Mouse (Mus musculus): Measurements from ENCODE around the gene Ppp1r12b. TPM values are rescaled to one million over a fixed set of nuclear protein-coding genes. Genes with fewer than 3 reads are reported as not detected.

Ppp1r12b gene
- polyA plus RNA-seq, 1 experiment: 6.1 TPM

- 84% methylated on average over 2 of the region's 2 CpGs for WGBS
These were observed 181.5 kb downstream of the Ppp1r12b start for GRCm38 (mm10) chr1:134774247-134774646.

GRCm38 (mm10) chr1:134773256-134773655, 182.5 kb downstream of the Ppp1r12b start:
- Histone ChIP-seq H3K27me3 (ENCODE audit: control insufficient read depth, insufficient read depth, low read length) (no peaks in the 10 kb centered on the region), H3K27ac (ENCODE audit: insufficient read depth, low read length) (peak overlapping the region; percentile 6; the same call in 1 of the 2 replicates), H3K36me3 (ENCODE audit: control insufficient read depth, insufficient read depth, low read length) (peaks cover 6% of the 10 kb centered on the region), H3K4me3 (ENCODE audit: extremely low read depth, insufficient read depth, insufficient read length) (no peak overlapping the region), H3K4me1 (ENCODE audit: control insufficient read depth, insufficient read depth, insufficient read length) (peaks cover 2% of the 10 kb centered on the region; the same call in 1 of the 2 replicates)
- WGBS: 92% methylated on average over 12 of the region's 12 CpGs
- DNase-seq (ENCODE audit: low read depth in 1 of 2, low spot score in 2 of 2): no peak
- TF ChIP-seq CTCF (IDR thresholded peaks at IDR 0.05; ENCODE audit: extremely low read depth, insufficient read depth, insufficient read length, insufficient replicate concordance) (no peak), POLR2A (IDR thresholded peaks at IDR 0.05; ENCODE audit: low read depth, low read length) (no peak)

More at GRCm38 (mm10) chr1:134774247-134774646, 181.5 kb downstream of the Ppp1r12b start:
- no peaks in the 10 kb centered on the region for H3K27me3 ChIP-seq (ENCODE audit: control insufficient read depth, insufficient read depth, low read length)
- no peak overlapping the region for H3K4me3 ChIP-seq (ENCODE audit: extremely low read depth, insufficient read depth, insufficient read length)
- H3K36me3 ChIP-seq (ENCODE audit: control insufficient read depth, insufficient read depth, low read length): peaks cover 6% of the 10 kb centered on the region
- H3K4me1 ChIP-seq (ENCODE audit: control insufficient read depth, insufficient read depth, insufficient read length): peaks cover 2% of the 10 kb centered on the region; the same call in 1 of the 2 replicates
- peak overlapping the region; percentile 6; the same call in 1 of the 2 replicates for H3K27ac ChIP-seq (ENCODE audit: insufficient read depth, low read length)
- no peak for TF ChIP-seq POLR2A (IDR thresholded peaks at IDR 0.05; ENCODE audit: low read depth, low read length)
- TF ChIP-seq CTCF (IDR thresholded peaks at IDR 0.05; ENCODE audit: extremely low read depth, insufficient read depth, insufficient read length, insufficient replicate concordance): no peak
- DNase-seq (ENCODE audit: low read depth in 1 of 2, low spot score in 2 of 2): no peak

DNA sequence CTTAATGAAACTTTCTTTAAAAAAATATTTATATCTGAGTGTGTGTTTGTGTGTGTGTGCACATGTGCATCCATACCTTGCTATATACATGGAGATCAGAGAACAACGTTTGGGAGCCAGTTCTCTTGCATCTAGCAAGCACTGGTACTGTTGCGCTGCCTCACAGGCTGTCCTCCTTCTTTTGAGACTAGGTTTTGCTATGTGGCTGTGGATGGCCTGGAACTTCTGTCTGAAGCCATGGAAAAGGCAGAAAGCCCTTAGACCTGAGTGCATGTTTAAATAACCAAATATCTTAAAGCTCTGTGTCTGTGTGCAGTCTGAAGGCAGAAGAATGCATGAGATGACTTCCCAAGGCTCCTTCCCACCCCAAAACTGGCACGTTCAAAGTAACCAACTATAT, 182.9 kb downstream of the Ppp1r12b start:
- Histone ChIP-seq H3K36me3 (ENCODE audit: control insufficient read depth, insufficient read depth, low read length) (peaks cover 6% of the 10 kb centered on the region), H3K27ac (ENCODE audit: insufficient read depth, low read length) (no peak overlapping the region), H3K27me3 (ENCODE audit: control insufficient read depth, insufficient read depth, low read length) (no peaks in the 10 kb centered on the region), H3K4me3 (ENCODE audit: extremely low read depth, insufficient read depth, insufficient read length) (no peak overlapping the region), H3K4me1 (ENCODE audit: control insufficient read depth, insufficient read depth, insufficient read length) (peaks cover 2% of the 10 kb centered on the region; the same call in 1 of the 2 replicates)
- WGBS: 91% methylated on average over 3 of the region's 3 CpGs
- no peak for DNase-seq (ENCODE audit: low read depth in 1 of 2, low spot score in 2 of 2)
- TF ChIP-seq CTCF (IDR thresholded peaks at IDR 0.05; ENCODE audit: extremely low read depth, insufficient read depth, insufficient read length, insufficient replicate concordance) (no peak), POLR2A (IDR thresholded peaks at IDR 0.05; ENCODE audit: low read depth, low read length) (no peak)

- peaks cover 4% of the 10 kb centered on the region for H3K36me3 ChIP-seq (ENCODE audit: control insufficient read depth, insufficient read depth, low read length)
- TF ChIP-seq CTCF (IDR thresholded peaks at IDR 0.05; ENCODE audit: extremely low read depth, insufficient read depth, insufficient read length, insufficient replicate concordance) (no peak), POLR2A (IDR thresholded peaks at IDR 0.05; ENCODE audit: low read depth, low read length) (no peak)
- H3K27ac ChIP-seq (ENCODE audit: insufficient read depth, low read length): peak overlapping the region; percentile 33; the same call in 1 of the 2 replicates
- no peak overlapping the region for H3K4me3 ChIP-seq (ENCODE audit: extremely low read depth, insufficient read depth, insufficient read length)
- no peaks in the 10 kb centered on the region for H3K27me3 ChIP-seq (ENCODE audit: control insufficient read depth, insufficient read depth, low read length)
- 93% methylated on average over 7 of the region's 7 CpGs for WGBS
- no peak for DNase-seq (ENCODE audit: low read depth in 1 of 2, low spot score in 2 of 2)
- H3K4me1 ChIP-seq (ENCODE audit: control insufficient read depth, insufficient read depth, insufficient read length): peaks cover 2% of the 10 kb centered on the region; the same call in 1 of the 2 replicates
These were observed 183.7 kb downstream of the Ppp1r12b start for GRCm38 (mm10) chr1:134771999-134772398.

GRCm38 (mm10) chr1:134771353-134771752, 184.4 kb downstream of the Ppp1r12b start:
- Histone ChIP-seq H3K27me3 (ENCODE audit: control insufficient read depth, insufficient read depth, low read length) (no peaks in the 10 kb centered on the region), H3K27ac (ENCODE audit: insufficient read depth, low read length) (peak overlapping the region; percentile 33), H3K36me3 (ENCODE audit: control insufficient read depth, insufficient read depth, low read length) (peaks cover 2% of the 10 kb centered on the region; the same call in 1 of the 2 replicates), H3K4me3 (ENCODE audit: extremely low read depth, insufficient read depth, insufficient read length) (no peak overlapping the region), H3K4me1 (ENCODE audit: control insufficient read depth, insufficient read depth, insufficient read length) (peaks cover 2% of the 10 kb centered on the region; the same call in 1 of the 2 replicates)
- DNase-seq (ENCODE audit: low read depth in 1 of 2, low spot score in 2 of 2): no peak
- 48% methylated on average over 6 of the region's 6 CpGs for WGBS
- no peak for TF ChIP-seq POLR2A (IDR thresholded peaks at IDR 0.05; ENCODE audit: low read depth, low read length)
- TF ChIP-seq CTCF (IDR thresholded peaks at IDR 0.05; ENCODE audit: extremely low read depth, insufficient read depth, insufficient read length, insufficient replicate concordance): no peak

- no peak overlapping the region for H3K27ac ChIP-seq (ENCODE audit: insufficient read depth, low read length)
- H3K4me3 ChIP-seq (ENCODE audit: extremely low read depth, insufficient read depth, insufficient read length): no peak overlapping the region
- WGBS: 66% methylated on average over 5 of the region's 5 CpGs
- DNase-seq (ENCODE audit: low read depth in 1 of 2, low spot score in 2 of 2): no peak
- peaks cover 2% of the 10 kb centered on the region; the same call in 1 of the 2 replicates for H3K36me3 ChIP-seq (ENCODE audit: control insufficient read depth, insufficient read depth, low read length)
- H3K27me3 ChIP-seq (ENCODE audit: control insufficient read depth, insufficient read depth, low read length): no peaks in the 10 kb centered on the region
- TF ChIP-seq CTCF (IDR thresholded peaks at IDR 0.05; ENCODE audit: extremely low read depth, insufficient read depth, insufficient read length, insufficient replicate concordance) (no peak), POLR2A (IDR thresholded peaks at IDR 0.05; ENCODE audit: low read depth, low read length) (no peak)
- H3K4me1 ChIP-seq (ENCODE audit: control insufficient read depth, insufficient read depth, insufficient read length): peaks cover 2% of the 10 kb centered on the region; the same call in 1 of the 2 replicates
These were observed 185.4 kb downstream of the Ppp1r12b start for GRCm38 (mm10) chr1:134770312-134770711.

GRCm38 (mm10) chr1:134766448-134766847, 189.3 kb downstream of the Ppp1r12b start:
- WGBS: 90% methylated on average over 4 of the region's 4 CpGs
- TF ChIP-seq CTCF (IDR thresholded peaks at IDR 0.05; ENCODE audit: extremely low read depth, insufficient read depth, insufficient read length, insufficient replicate concordance): no peak
- TF ChIP-seq POLR2A (IDR thresholded peaks at IDR 0.05; ENCODE audit: low read depth, low read length): no peak
- H3K27me3 ChIP-seq (ENCODE audit: control insufficient read depth, insufficient read depth, low read length): no peaks in the 10 kb centered on the region
- peaks cover 2% of the 10 kb centered on the region; the same call in 1 of the 2 replicates for H3K36me3 ChIP-seq (ENCODE audit: control insufficient read depth, insufficient read depth, low read length)
- no peak for DNase-seq (ENCODE audit: low read depth in 1 of 2, low spot score in 2 of 2)
- H3K4me1 ChIP-seq (ENCODE audit: control insufficient read depth, insufficient read depth, insufficient read length): no peaks in the 10 kb centered on the region
- no peak overlapping the region for H3K27ac ChIP-seq (ENCODE audit: insufficient read depth, low read length)
- H3K4me3 ChIP-seq (ENCODE audit: extremely low read depth, insufficient read depth, insufficient read length): no peak overlapping the region

Measured in spleen, adult 2 months (tissue).